Mouse (Mus musculus) left cerebral cortex, adult 2 months (tissue): ENCODE measurements around the gene Nrf1. TPM values are rescaled to one million over a fixed set of nuclear protein-coding genes. Genes with fewer than 3 reads are reported as not detected.
A peak's percentile ranks its signal among the peaks of the same experiment; 100 is the strongest.

Experiments
- DNase-seq, 2 experiments: peaks; one replicate each; pipeline ENCODE4 v3.0.0; 2021 to 2022; ENCODE audit warnings: low spot score in 2 of 2, mixed read lengths in 1 of 2; ENCODE audit errors: extremely low spot score in 1 of 2
- H3K27ac ChIP-seq: fragments of 200-600 bp; 2 replicates; pipeline ENCODE4 v1.8.1; 2022
- H3K4me3 ChIP-seq: fragments of 200-600 bp; 2 replicates; pipeline ENCODE4 v1.8.1; 2022
- CTCF ChIP-seq: fragments of 200-600 bp; IDR thresholded peaks from 2 replicates; pipeline ENCODE4 v1.8.1; 2022; ENCODE audit warnings: antibody characterized with exemption, mild to moderate bottlenecking, moderate library complexity
- intact Hi-C: fragments of 180-260 bp; cut with DNase I; formaldehyde crosslinking; loops from one replicate; pipeline ENCODE4 v1.15.1; 2025
- total RNA-seq, 2 experiments: library from RNA; stranded (reverse); gene quantifications; 2 replicates each; pipeline ENCODE4 v1.2.3; 2021

Nrf1 gene
- total RNA-seq, 2 experiments from 2014 or later: 21.7 to 24.2 TPM

DNA sequence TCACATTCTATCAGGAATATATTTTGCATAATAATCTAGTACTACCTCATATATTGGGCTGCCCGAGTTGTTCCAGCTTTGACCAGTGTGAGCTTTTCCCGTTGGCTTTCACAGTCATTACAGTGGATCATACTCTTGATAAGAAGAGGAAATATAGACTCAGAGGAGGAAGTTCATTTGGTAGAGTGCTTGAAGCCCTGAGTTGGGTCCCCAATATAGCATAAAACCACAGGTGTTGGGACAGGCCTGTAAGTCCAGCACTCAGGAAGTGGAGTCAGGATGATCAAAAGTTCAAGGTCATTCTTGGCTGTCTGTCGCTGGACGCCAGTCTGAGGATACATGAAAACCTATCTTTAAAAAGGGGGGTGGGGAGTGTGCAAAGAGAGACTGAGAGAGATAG is 12.7 kb upstream of the Nrf1 start:
- intact Hi-C loops: no loop called here
- H3K4me3 ChIP-seq: no peak overlapping the region
- TF ChIP-seq CTCF: no peak
- no peak overlapping the region for H3K27ac ChIP-seq
- DNase-seq: no peak

DNA sequence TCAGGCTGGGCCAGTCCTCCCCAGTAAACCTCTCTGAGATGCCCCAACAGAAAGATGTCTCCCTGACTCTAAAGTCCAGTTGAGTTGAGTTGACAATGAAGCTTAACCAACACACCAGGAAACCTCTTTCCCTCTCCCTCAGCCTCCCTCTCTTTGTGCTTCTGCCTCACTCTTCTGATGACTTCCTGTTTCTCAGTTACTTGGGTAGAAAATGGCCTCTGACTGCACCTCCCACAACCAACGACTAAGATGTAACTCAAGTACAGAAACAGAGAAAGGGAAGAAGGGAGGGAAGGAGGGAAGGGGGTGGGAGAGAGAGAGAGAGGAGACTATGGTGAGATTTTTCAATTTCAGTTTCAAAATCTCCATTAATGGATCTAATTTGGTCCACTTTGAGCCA is 6.3 kb upstream of the Nrf1 start:
- no peak for DNase-seq
- Histone ChIP-seq H3K27ac (no peak overlapping the region), H3K4me3 (no peak overlapping the region)
- intact Hi-C loops: no loop called here
- no peak for TF ChIP-seq CTCF

DNA sequence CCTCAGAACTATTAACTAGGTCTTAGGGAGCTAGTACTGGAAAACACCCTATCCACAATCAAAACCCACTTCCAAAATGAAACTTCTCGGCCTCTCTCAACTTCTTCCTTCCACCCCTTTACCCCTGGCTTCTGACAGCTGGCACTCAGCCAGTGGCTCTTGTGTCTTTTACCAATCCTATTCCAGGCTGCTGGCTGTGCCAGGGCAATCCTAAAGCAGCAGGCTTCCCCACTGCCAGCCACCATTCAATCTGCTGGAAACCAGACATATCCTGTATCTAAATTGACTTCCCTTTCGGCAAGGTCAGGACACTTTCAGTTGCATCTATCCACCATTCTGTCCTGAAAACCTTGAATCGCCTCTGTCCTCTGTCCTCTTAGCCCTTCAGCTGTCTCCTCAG is 5.3 kb upstream of the Nrf1 start:
- no peak for DNase-seq
- no peak overlapping the region for H3K27ac ChIP-seq
- intact Hi-C loops: no loop called here
- no peak overlapping the region for H3K4me3 ChIP-seq
- no peak for TF ChIP-seq CTCF

DNA sequence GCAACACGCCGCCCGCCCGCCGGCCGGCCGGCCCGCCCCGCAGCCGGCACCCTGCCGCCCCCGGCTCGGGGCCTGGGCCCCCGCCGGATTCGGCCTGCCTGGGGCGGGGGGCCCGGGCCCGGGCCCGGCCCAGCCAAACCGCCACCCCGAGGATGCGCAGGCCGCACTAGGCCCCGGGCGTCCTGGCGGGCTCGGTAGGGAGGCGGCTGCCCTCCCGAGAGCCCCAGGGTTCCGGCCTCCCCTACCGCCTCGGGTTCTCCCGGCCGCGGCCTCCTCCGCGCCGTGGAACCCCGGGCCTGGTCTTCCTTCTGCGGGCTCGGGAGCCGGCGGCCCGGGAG is 344 bp downstream of the Nrf1 start:
- intact Hi-C loops: loop anchor here (2.0 to 5.0 kb wide), 3 partner anchors 33 to 281 kb away; partner anchors contain the start of genes Ahcyl2 and Strip2
- Histone ChIP-seq H3K4me3 (peak overlapping the region; percentile 78), H3K27ac (peak overlapping the region; percentile 100)
- no peak for DNase-seq
- TF ChIP-seq CTCF: no peak

DNA sequence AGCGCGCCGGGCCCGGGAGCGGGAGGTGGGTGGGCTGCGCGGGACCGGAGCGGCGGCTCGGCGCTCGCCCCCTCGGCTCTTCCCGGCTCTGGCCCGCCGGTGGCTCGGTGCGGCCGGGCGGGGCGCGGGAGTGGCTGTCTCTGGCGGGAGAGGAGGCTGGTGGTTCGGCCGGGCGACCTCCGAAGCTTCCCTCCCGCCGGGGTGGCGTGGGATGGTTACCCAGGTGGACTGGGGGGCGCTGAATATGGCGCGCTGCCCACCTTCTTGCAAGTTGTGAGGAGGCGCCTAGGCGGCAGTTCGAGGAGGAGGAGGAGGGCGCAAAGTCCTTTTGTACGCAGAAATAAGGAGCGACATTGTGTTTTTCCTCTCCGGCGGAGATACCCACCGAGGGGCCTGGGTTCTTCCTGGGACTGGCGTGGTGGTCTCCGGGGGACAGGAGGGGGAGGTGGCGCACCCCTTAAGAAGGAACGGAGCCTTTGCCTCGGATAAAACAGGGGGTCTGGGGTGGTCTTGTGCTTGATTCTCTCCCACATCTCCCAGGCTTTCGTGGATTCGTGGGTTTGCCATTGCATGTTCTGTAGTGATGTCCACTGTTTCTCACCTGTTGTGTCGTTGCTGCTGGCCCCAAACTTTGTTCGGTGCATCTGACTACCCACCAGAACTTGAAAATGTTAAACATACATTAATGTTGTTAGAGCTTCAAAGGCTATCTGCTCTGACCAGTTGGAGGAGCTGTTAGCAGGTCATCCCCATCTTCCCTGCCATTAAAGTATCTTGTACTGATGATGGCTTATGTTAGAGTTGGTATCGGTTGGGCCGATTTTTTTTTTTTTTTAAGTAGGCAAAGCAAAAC is 939 bp downstream of the Nrf1 start:
- peak; percentile 10 for TF ChIP-seq CTCF
- peak; percentile 58 to 61 for DNase-seq
- H3K4me3 ChIP-seq: peak overlapping the region; percentile 78
- intact Hi-C loops: loop anchor here (2.0 to 5.0 kb wide), 3 partner anchors 32 to 281 kb away; partner anchors contain the start of genes Ahcyl2 and Strip2
- H3K27ac ChIP-seq: peak overlapping the region; percentile 100

DNA sequence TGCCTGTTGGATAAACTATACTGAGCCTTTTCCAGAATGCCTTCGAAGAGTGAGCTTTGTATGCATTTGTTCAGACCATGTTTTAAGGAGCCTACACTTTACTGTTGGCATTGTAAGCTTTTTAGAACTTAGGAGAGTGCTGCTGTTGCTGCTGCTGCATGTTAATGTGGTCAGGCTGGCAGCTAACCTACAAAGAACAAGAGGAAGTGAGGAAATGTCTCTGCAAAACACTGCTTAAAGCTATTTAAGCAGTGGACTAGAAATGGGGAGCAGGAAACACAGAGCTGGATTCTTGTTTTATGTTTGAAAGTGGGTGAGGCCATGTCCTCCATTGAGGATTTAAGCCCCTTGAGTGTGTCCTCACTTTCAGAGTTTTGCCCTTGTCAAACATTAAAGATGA is 5.3 kb downstream of the Nrf1 start:
- no peak for TF ChIP-seq CTCF
- no peak for DNase-seq
- intact Hi-C loops: no loop called here
- Histone ChIP-seq H3K27ac (peak overlapping the region; percentile 50), H3K4me3 (no peak overlapping the region)

DNA sequence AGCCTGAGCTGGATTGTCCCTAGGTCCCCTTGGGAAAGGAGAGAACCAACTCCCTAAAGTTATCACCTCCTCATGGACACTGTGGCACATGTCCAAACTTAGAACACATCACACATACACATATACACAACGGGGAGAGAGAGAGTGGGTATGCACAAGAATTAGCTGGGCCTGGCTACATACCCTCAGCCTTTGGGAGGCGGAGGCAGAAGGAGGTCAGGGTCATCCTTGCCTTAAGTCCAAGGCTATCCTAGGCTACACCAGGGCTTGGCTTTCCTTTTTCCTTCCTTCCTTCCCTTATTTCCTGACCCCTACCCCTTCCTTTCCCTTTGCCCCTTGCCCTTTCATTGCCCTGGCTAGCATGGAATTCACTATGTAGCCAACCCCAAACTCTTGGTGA is 14.8 kb downstream of the Nrf1 start:
- DNase-seq: no peak
- intact Hi-C loops: no loop called here
- no peak overlapping the region for H3K27ac ChIP-seq
- TF ChIP-seq CTCF: no peak
- H3K4me3 ChIP-seq: no peak overlapping the region

DNA sequence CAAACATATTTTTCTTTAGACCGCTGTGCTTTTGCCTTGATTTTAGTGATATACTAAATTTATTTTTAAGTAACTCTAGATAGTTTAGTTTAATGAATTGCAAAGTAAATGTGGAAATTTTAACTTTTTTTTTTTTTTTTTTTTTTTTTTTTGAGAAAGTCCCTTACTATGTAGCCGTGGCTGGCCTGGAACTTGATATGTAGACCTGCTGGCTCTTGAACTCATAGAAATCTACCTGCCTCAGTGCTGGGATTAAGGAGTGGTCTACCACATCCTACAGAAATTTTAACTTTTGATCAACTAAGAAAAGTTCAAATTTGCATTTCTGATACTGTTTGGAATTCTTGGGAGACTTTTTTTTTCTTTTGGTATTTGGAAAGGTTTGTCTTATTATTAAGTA is 17.6 kb downstream of the Nrf1 start:
- H3K27ac ChIP-seq: no peak overlapping the region
- no peak for DNase-seq
- H3K4me3 ChIP-seq: no peak overlapping the region
- intact Hi-C loops: no loop called here
- no peak for TF ChIP-seq CTCF

DNA sequence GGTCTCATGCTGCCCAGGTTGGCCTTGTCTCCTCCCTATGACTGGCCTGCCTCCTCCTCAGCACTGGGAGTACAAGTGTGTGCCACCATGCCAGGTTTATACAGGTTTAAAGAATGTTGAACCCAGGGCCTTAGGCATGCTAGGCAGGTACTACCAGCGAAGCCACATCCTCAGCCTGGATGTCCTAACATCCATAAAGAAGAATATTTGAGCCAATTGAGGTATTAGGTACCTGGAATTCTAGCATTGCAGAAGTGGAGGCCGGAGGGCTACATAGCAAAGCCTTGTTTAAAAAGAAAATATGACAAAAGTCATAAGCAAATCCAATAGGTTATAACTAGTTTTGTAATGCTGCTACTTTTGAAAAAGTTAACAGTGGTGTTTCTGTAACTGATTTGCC is 19.0 kb downstream of the Nrf1 start:
- intact Hi-C loops: no loop called here
- DNase-seq: no peak
- no peak for TF ChIP-seq CTCF
- Histone ChIP-seq H3K4me3 (no peak overlapping the region), H3K27ac (no peak overlapping the region)

DNA sequence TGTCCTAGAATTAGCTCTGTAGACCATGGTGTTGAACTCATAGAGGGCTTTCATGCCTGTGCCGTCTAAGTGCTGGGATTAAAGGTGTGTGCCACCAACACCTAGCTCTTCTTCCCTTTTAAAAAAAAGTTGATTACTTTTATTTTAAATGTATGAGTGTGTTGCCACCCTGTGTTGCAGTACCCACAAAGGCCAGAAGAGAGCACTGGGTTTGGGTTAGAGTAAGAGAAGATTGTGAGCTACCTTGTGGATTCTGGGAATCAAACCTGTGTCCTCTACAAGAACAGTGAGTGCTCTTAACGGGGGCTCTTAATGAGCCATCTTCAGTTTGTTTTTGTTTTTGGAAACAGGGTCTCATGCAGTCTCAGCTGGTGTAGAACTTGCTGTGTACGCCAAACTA is 24.7 kb downstream of the Nrf1 start:
- no peak overlapping the region for H3K27ac ChIP-seq
- TF ChIP-seq CTCF: peak; percentile 27
- intact Hi-C loops: no loop called here
- H3K4me3 ChIP-seq: no peak overlapping the region
- DNase-seq: no peak

DNA sequence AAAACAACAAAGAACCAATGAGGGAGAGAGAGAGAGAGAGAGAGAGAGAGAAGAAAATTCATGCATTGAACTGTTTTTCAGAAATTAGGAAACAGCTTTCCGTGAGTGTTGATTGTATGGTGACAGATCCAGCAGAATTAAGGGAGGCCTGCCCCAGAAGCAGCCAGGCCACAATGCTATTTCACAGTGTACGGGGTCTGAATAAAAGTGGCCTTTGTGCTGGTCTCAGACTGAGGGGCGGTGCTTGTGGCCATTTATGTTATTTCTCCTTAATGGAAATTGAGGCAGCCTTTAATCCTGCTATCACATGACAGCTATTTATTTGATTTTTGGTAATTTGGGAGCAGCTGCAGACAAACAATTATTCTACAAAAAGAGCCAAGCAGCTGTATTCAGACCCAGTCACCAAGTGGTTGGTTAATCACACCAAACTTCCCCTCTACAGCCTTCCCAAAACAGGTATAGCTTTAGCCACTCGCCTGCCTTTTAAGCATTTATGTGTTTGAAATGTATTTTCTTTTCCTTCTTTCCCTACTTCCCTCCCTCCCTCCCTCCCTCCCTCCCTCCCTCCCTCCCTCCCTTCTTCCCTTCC is 31.2 kb downstream of the Nrf1 start:
- intact Hi-C loops: no loop called here
- no peak for DNase-seq
- TF ChIP-seq CTCF: no peak
- no peak overlapping the region for H3K4me3 ChIP-seq
- H3K27ac ChIP-seq: no peak overlapping the region

DNA sequence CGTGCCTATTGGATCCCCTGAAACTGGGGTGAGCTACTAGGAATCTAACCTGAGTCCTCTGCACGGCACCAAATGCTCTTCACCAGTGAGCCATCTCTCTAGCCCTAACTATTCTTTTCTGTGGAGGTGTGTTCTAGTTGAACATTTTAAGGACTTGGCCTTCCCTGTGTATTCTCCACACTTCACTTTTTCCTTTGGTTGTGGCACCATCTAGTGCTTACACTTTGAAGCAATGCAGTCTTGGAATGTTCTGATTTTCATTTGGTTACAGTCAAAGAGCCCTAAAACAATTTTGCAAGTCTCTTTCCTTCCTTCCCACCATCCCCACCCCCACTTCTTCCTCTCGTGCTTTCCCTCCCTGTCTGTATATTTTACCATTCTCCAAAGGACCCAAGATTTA is 33.6 kb downstream of the Nrf1 start:
- peak; percentile 22 to 23 for DNase-seq
- intact Hi-C loops: loop anchor here (2.0 to 5.0 kb wide), 4 partner anchors 33 to 244 kb away; partner anchors contain the start of gene Strip2

DNA sequence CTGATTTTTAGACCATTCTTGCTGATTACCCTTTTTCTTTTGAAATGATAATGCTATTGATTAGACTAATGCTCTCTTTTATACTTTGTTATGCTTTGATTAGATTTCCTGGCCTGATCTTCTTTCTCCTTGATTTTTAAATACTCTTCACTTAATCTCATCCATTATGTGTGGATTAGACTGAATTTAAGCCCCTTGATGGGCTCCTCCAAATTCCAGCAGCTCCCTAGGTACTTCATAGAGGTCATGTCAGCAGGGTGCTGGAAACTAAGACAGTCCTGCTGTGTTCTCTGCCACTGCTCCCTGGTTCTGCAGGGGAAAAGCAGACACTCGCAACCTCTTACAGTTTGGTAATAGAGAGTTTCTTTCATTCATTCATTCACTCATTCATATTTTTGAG is 35.5 kb downstream of the Nrf1 start:
- H3K27ac ChIP-seq: no peak overlapping the region
- H3K4me3 ChIP-seq: no peak overlapping the region
- DNase-seq: no peak
- no peak for TF ChIP-seq CTCF
- intact Hi-C loops: loop anchor here (5.0 kb wide), 3 partner anchors 166 to 246 kb away; partner anchors contain the start of gene Strip2

More for the DNA sequence above, 33.6 kb downstream of the Nrf1 start:
- Histone ChIP-seq H3K27ac (no peak overlapping the region), H3K4me3 (no peak overlapping the region)
- peak; percentile 65 for TF ChIP-seq CTCF
